Mouse (Mus musculus): ENCODE results near the gene Nos3.

Nos3 gene

GRCm38 (mm10) chr5:24424861-24425411 is 60.3 kb downstream of the Nos3 start:
- TF ChIP-seq POU5F1 (IDR thresholded peaks at IDR 0.05; ENCODE audit: borderline replicate concordance, low read length) (no peak), CTCF (conservative IDR thresholded peaks at IDR 0.05; ENCODE audit: low read length) (no peak), NANOG (IDR thresholded peaks at IDR 0.05; ENCODE audit: borderline replicate concordance, low read length) (no peak)
- peaks cover 38% of the 10 kb centered on the region for H3K27me3 ChIP-seq (ENCODE audit: insufficient read depth, low read length)

GRCm38 (mm10) chr5:24425421-24426036 is 60.9 kb downstream of the Nos3 start:
- Histone ChIP-seq H3K4me1 (replicated peaks; ENCODE audit: low read depth, low read length) (peaks cover 63% of the 10 kb centered on the region), H3K36me3 (ENCODE audit: insufficient read depth, low read length) (peaks cover 26% of the 10 kb centered on the region), H3K9me3 (ENCODE audit: low read length) (peaks cover 7% of the 10 kb centered on the region), H3K4me3 (replicated peaks; ENCODE audit: low read length) (peak overlapping the region; percentile 81), H3K27me3 (ENCODE audit: insufficient read depth, low read length) (peaks cover 38% of the 10 kb centered on the region)
- TF ChIP-seq CTCF (conservative IDR thresholded peaks at IDR 0.05; ENCODE audit: low read length) (no peak), NANOG (IDR thresholded peaks at IDR 0.05; ENCODE audit: borderline replicate concordance, low read length) (no peak), POU5F1 (IDR thresholded peaks at IDR 0.05; ENCODE audit: borderline replicate concordance, low read length) (no peak)

More at GRCm38 (mm10) chr5:24424861-24425411, 60.3 kb downstream of the Nos3 start:
- Histone ChIP-seq H3K4me1 (replicated peaks; ENCODE audit: low read depth, low read length) (peaks cover 63% of the 10 kb centered on the region), H3K4me3 (replicated peaks; ENCODE audit: low read length) (peak overlapping the region; percentile 81), H3K36me3 (ENCODE audit: insufficient read depth, low read length) (peaks cover 26% of the 10 kb centered on the region), H3K9me3 (ENCODE audit: low read length) (peaks cover 7% of the 10 kb centered on the region)

GRCm38 (mm10) chr5:24426037-24426432 is 61.4 kb downstream of the Nos3 start:
- TF ChIP-seq POU5F1 (IDR thresholded peaks at IDR 0.05; ENCODE audit: borderline replicate concordance, low read length) (no peak), NANOG (IDR thresholded peaks at IDR 0.05; ENCODE audit: borderline replicate concordance, low read length) (no peak), CTCF (conservative IDR thresholded peaks at IDR 0.05; ENCODE audit: low read length) (no peak)
- Histone ChIP-seq H3K4me1 (replicated peaks; ENCODE audit: low read depth, low read length) (peaks cover 63% of the 10 kb centered on the region), H3K4me3 (replicated peaks; ENCODE audit: low read length) (peak overlapping the region; percentile 81), H3K9me3 (ENCODE audit: low read length) (peaks cover 7% of the 10 kb centered on the region), H3K27me3 (ENCODE audit: insufficient read depth, low read length) (peaks cover 38% of the 10 kb centered on the region), H3K36me3 (ENCODE audit: insufficient read depth, low read length) (peaks cover 26% of the 10 kb centered on the region)

- Histone ChIP-seq H3K9me3 (ENCODE audit: low read length) (peaks cover 7% of the 10 kb centered on the region), H3K4me3 (replicated peaks; ENCODE audit: low read length) (peak overlapping the region; percentile 81), H3K27me3 (ENCODE audit: insufficient read depth, low read length) (peaks cover 38% of the 10 kb centered on the region), H3K4me1 (replicated peaks; ENCODE audit: low read depth, low read length) (peaks cover 63% of the 10 kb centered on the region), H3K36me3 (ENCODE audit: insufficient read depth, low read length) (peaks cover 26% of the 10 kb centered on the region)
- TF ChIP-seq POU5F1 (IDR thresholded peaks at IDR 0.05; ENCODE audit: borderline replicate concordance, low read length) (no peak), CTCF (conservative IDR thresholded peaks at IDR 0.05; ENCODE audit: low read length) (no peak), NANOG (IDR thresholded peaks at IDR 0.05; ENCODE audit: borderline replicate concordance, low read length) (no peak)
Measured at GRCm38 (mm10) chr5:24426556-24427284, 62.1 kb downstream of the Nos3 start.

GRCm38 (mm10) chr5:24427285-24427633 is 62.6 kb downstream of the Nos3 start:
- H3K27me3 ChIP-seq (ENCODE audit: insufficient read depth, low read length): peaks cover 38% of the 10 kb centered on the region
- TF ChIP-seq POU5F1 (IDR thresholded peaks at IDR 0.05; ENCODE audit: borderline replicate concordance, low read length): no peak
- H3K4me1 ChIP-seq (replicated peaks; ENCODE audit: low read depth, low read length): peaks cover 63% of the 10 kb centered on the region
- H3K4me3 ChIP-seq (replicated peaks; ENCODE audit: low read length): peak overlapping the region; percentile 81
- H3K36me3 ChIP-seq (ENCODE audit: insufficient read depth, low read length): peaks cover 28% of the 10 kb centered on the region
- peaks cover 7% of the 10 kb centered on the region for H3K9me3 ChIP-seq (ENCODE audit: low read length)

GRCm38 (mm10) chr5:24427981-24428402 is 63.4 kb downstream of the Nos3 start:
- peak overlapping the region; percentile 66 for H3K4me3 ChIP-seq (replicated peaks; ENCODE audit: low read length)
- peaks cover 64% of the 10 kb centered on the region for H3K4me1 ChIP-seq (replicated peaks; ENCODE audit: low read depth, low read length)
- peaks cover 35% of the 10 kb centered on the region for H3K36me3 ChIP-seq (ENCODE audit: insufficient read depth, low read length)
- peaks cover 38% of the 10 kb centered on the region for H3K27me3 ChIP-seq (ENCODE audit: insufficient read depth, low read length)
- TF ChIP-seq CTCF (conservative IDR thresholded peaks at IDR 0.05; ENCODE audit: low read length) (no peak), NANOG (IDR thresholded peaks at IDR 0.05; ENCODE audit: borderline replicate concordance, low read length) (no peak), POU5F1 (IDR thresholded peaks at IDR 0.05; ENCODE audit: borderline replicate concordance, low read length) (no peak)
- H3K9me3 ChIP-seq (ENCODE audit: low read length): peaks cover 7% of the 10 kb centered on the region

GRCm38 (mm10) chr5:24428596-24428995 is 64.0 kb downstream of the Nos3 start:
- Histone ChIP-seq H3K4me1 (replicated peaks; ENCODE audit: low read depth, low read length) (peaks cover 65% of the 10 kb centered on the region), H3K9me3 (ENCODE audit: low read length) (peaks cover 7% of the 10 kb centered on the region), H3K27me3 (ENCODE audit: insufficient read depth, low read length) (peaks cover 38% of the 10 kb centered on the region), H3K36me3 (ENCODE audit: insufficient read depth, low read length) (peaks cover 38% of the 10 kb centered on the region), H3K4me3 (replicated peaks; ENCODE audit: low read length) (peak overlapping the region; percentile 66)
- TF ChIP-seq CTCF (conservative IDR thresholded peaks at IDR 0.05; ENCODE audit: low read length) (no peak), NANOG (IDR thresholded peaks at IDR 0.05; ENCODE audit: borderline replicate concordance, low read length) (no peak), POU5F1 (IDR thresholded peaks at IDR 0.05; ENCODE audit: borderline replicate concordance, low read length) (no peak)

- Histone ChIP-seq H3K4me3 (replicated peaks; ENCODE audit: low read length) (peak overlapping the region; percentile 70), H3K4me1 (replicated peaks; ENCODE audit: low read depth, low read length) (peaks cover 43% of the 10 kb centered on the region), H3K36me3 (ENCODE audit: insufficient read depth, low read length) (peaks cover 43% of the 10 kb centered on the region), H3K9me3 (ENCODE audit: low read length) (no peaks in the 10 kb centered on the region), H3K27me3 (ENCODE audit: insufficient read depth, low read length) (peaks cover 3% of the 10 kb centered on the region; the same call in 1 of the 2 replicates)
- no peak for TF ChIP-seq NANOG (IDR thresholded peaks at IDR 0.05; ENCODE audit: borderline replicate concordance, low read length)
- TF ChIP-seq POU5F1 (IDR thresholded peaks at IDR 0.05; ENCODE audit: borderline replicate concordance, low read length): no peak
- TF ChIP-seq CTCF (conservative IDR thresholded peaks at IDR 0.05; ENCODE audit: low read length): no peak
Measured at GRCm38 (mm10) chr5:24433993-24434392, 69.4 kb downstream of the Nos3 start.
